Mouse (Mus musculus): ENCODE results near the gene Izumo1.

Gene Izumo1

GRCm38 (mm10) chr7:45621443-45621842, at the start of gene Izumo1:
Gene Izumo1, plus strand, starts transcription at chr7:45621811.
- DNase-seq (ENCODE audit: low spot score in 2 of 2) = peak in 1 of 2 experiments; percentile 62

GRCm38 (mm10) chr7:45571966-45572365, 49.6 kb upstream of the Izumo1 start:
- DNase-seq (ENCODE audit: low spot score in 2 of 2) = no peak

- no peak for DNase-seq (ENCODE audit: low spot score in 2 of 2)
Measured at GRCm38 (mm10) chr7:45573954-45574353, 47.7 kb upstream of the Izumo1 start.

GRCm38 (mm10) chr7:45574472-45575379, 46.9 kb upstream of the Izumo1 start:
- no peak for DNase-seq (ENCODE audit: low spot score in 2 of 2)

- DNase-seq (ENCODE audit: low spot score in 2 of 2) = no peak
Measured at GRCm38 (mm10) chr7:45585923-45586322, 35.7 kb upstream of the Izumo1 start.

GRCm38 (mm10) chr7:45587631-45588592, 33.7 kb upstream of the Izumo1 start:
- DNase-seq (ENCODE audit: low spot score in 2 of 2) = no peak

GRCm38 (mm10) chr7:45589173-45589572, 32.4 kb upstream of the Izumo1 start:
- peak; percentile 82 to 92 for DNase-seq (ENCODE audit: low spot score in 2 of 2)

GRCm38 (mm10) chr7:45589898-45590297, 31.7 kb upstream of the Izumo1 start:
- no peak for DNase-seq (ENCODE audit: low spot score in 2 of 2)

- no peak for DNase-seq (ENCODE audit: low spot score in 2 of 2)
Measured at GRCm38 (mm10) chr7:45590874-45591273, 30.7 kb upstream of the Izumo1 start.

GRCm38 (mm10) chr7:45591880-45592279, 29.7 kb upstream of the Izumo1 start:
- no peak for DNase-seq (ENCODE audit: low spot score in 2 of 2)

- DNase-seq (ENCODE audit: low spot score in 2 of 2) = peak; percentile 67 to 84
Measured at GRCm38 (mm10) chr7:45593118-45593815, 28.3 kb upstream of the Izumo1 start.

GRCm38 (mm10) chr7:45595176-45595575, 26.4 kb upstream of the Izumo1 start:
- DNase-seq (ENCODE audit: low spot score in 2 of 2) = no peak

- no peak for DNase-seq (ENCODE audit: low spot score in 2 of 2)
Measured at GRCm38 (mm10) chr7:45596107-45596506, 25.5 kb upstream of the Izumo1 start.

- no peak for DNase-seq (ENCODE audit: low spot score in 2 of 2)
Measured at GRCm38 (mm10) chr7:45597013-45597412, 24.6 kb upstream of the Izumo1 start.

GRCm38 (mm10) chr7:45597527-45597926, 24.1 kb upstream of the Izumo1 start:
- no peak for DNase-seq (ENCODE audit: low spot score in 2 of 2)

GRCm38 (mm10) chr7:45598960-45599879, 22.4 kb upstream of the Izumo1 start:
- no peak for DNase-seq (ENCODE audit: low spot score in 2 of 2)

- no peak for DNase-seq (ENCODE audit: low spot score in 2 of 2)
Measured at GRCm38 (mm10) chr7:45605704-45606289, 15.8 kb upstream of the Izumo1 start.

- no peak for DNase-seq (ENCODE audit: low spot score in 2 of 2)
Measured at GRCm38 (mm10) chr7:45609511-45609910, 12.1 kb upstream of the Izumo1 start.

- no peak for DNase-seq (ENCODE audit: low spot score in 2 of 2)
Measured at GRCm38 (mm10) chr7:45616277-45616676, 5.3 kb upstream of the Izumo1 start.

- no peak for DNase-seq (ENCODE audit: low spot score in 2 of 2)
Measured at GRCm38 (mm10) chr7:45617042-45617695, 4.4 kb upstream of the Izumo1 start, which contains the start of gene Fut1. Gene Fut1, plus strand, starts transcription at chr7:45617289.
